Mouse (Mus musculus) limb, embryonic 12.5 days (tissue): ENCODE measurements around the gene Rbm12. TPM values are rescaled to one million over a fixed set of nuclear protein-coding genes. Genes with fewer than 3 reads are reported as not detected.

ENCODE experiments used
- ATAC-seq: fragments of 200-750 bp; cut with Nextera tagmentation; 2 replicates; pipeline ENCODE4 v1.8.0; 2017; ENCODE audit warnings: low read depth, moderate TSS enrichment; ENCODE audit not compliant: insufficient number of reproducible peaks, insufficient read depth, low FRiP score, low TSS enrichment
- H3K27ac ChIP-seq: fragments of 300-500 bp; sonication (generic); 2 replicates; pipeline ENCODE4 v1.5.1; 2016; ENCODE audit warnings: mild to moderate bottlenecking, moderate library complexity
- H3K27me3 ChIP-seq: fragments of 300-500 bp; sonication (generic); 2 replicates; pipeline ENCODE4 v1.6.1; 2016; ENCODE audit warnings: mild to moderate bottlenecking, moderate library complexity
- H3K36me3 ChIP-seq: fragments of 300-500 bp; sonication (generic); 2 replicates; pipeline ENCODE4 v1.6.1; 2016; ENCODE audit warnings: mild to moderate bottlenecking, moderate library complexity
- H3K4me1 ChIP-seq: fragments of 300-500 bp; sonication (generic); replicated peaks from 2 replicates; pipeline ENCODE4 v1.6.1; 2016
- H3K4me2 ChIP-seq: fragments of 300-500 bp; sonication (generic); 2 replicates; pipeline ENCODE4 v1.6.1; 2016; ENCODE audit warnings: mild to moderate bottlenecking, moderate library complexity
- H3K4me3 ChIP-seq: fragments of 300-500 bp; sonication (generic); replicated peaks from 2 replicates; pipeline ENCODE4 v1.5.1; 2016; ENCODE audit warnings: mild to moderate bottlenecking
- H3K9ac ChIP-seq: fragments of 300-500 bp; sonication (generic); replicated peaks from 2 replicates; pipeline ENCODE4 v1.6.1; 2016; ENCODE audit warnings: mild to moderate bottlenecking, moderate library complexity
- H3K9me3 ChIP-seq: fragments of 300-500 bp; sonication (generic); 2 replicates; pipeline ENCODE4 v1.6.1; 2016; ENCODE audit warnings: mild to moderate bottlenecking, moderate library complexity
- WGBS: fragments of 180-500 bp; shearing (Covaris S2); methylation state at CpG from one replicate; pipeline ENCODE4 v1.1.7; 2016; 5-methylcytosine and 5-hydroxymethylcytosine counted together
- polyA plus RNA-seq: library from polyadenylated mRNA; unstranded; fragments of >200 nt; fragmentation: Nextera tagmentation; extraction: Ambion mirVana; gene quantifications from 2 replicates; pipeline ENCODE4 v1.2.1, GENCODE M21; 2016

Gene Rbm12
- polyA plus RNA-seq, result 38.0 and 51.8 TPM in 2 replicates

DNA sequence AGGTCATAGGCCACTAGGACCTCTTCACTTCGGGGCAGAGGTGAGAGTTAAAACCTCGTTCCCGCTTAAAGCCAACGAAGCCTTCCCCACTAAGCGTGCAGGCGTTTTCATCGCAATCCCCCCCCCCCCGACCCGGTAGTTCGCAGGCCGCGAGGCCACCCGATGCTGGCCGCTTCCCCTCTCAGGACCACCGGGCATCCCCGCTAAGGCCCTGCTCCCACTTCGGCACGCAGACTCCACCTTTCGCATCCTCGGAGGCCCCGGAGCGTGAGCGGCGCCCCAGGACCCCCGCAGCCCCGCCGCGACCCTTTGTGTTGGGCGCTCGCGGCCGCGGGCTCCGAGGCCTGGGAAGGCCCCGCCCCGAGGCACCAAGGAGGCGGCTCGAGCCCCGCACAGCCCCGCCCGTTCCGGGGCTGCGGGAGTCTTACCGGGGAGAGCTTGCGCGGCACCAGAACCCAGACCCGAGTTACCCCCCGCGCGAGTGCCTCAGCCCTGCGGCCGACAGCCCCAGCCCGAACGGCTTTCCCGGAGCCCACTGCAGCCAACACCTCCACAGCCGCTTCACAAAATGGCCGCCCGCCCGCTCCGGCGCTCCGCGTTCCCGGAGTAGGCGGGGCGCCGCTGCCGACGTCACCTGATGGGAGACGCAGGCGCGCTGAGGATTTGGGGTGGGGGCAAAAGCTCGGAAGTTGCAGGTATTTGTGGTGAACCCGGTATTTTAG, at the start of gene Rbm12, which contains the start of gene Cpne1:
Gene Rbm12, minus strand, starts transcription at position 621 of the 722 bp plus-strand sequence.
Gene Cpne1, minus strand, starts transcription at position 608 of the 722 bp plus-strand sequence.
- H3K27ac ChIP-seq, result peak within 1 kb of the TSS; percentile 94
- peaks cover 13% of the 10 kb centered on the region for H3K4me1 ChIP-seq
- under 1% methylated on average over 64 of the region's 74 CpGs for WGBS
- peak within 1 kb of the TSS; percentile 98 for H3K9ac ChIP-seq
- H3K9me3 ChIP-seq, result no peaks in the 10 kb centered on the region
- no peaks in the 10 kb centered on the region for H3K27me3 ChIP-seq
- H3K4me3 ChIP-seq, result peak within 1 kb of the TSS; percentile 94
- H3K4me2 ChIP-seq, result peak within 1 kb of the TSS; percentile 66
- no peaks in the 10 kb centered on the region; the same call in 1 of the 2 replicates for H3K36me3 ChIP-seq
- peak; percentile 83 for ATAC-seq

- Histone ChIP-seq H3K36me3 (peaks cover 77% of the 10 kb centered on the region), H3K4me1 (no peaks in the 10 kb centered on the region), H3K4me2 (no peak overlapping the region), H3K4me3 (no peak overlapping the region), H3K9me3 (no peaks in the 10 kb centered on the region), H3K27me3 (no peaks in the 10 kb centered on the region), H3K27ac (no peak overlapping the region), H3K9ac (no peak overlapping the region)
- ATAC-seq, result no peak
Observed at GRCm38 (mm10) chr2:156151538-156151937, 39.8 kb upstream of the Rbm12 start.

- no peak overlapping the region for H3K27ac ChIP-seq
- ATAC-seq, result no peak
- H3K4me3 ChIP-seq, result no peak overlapping the region
- no peaks in the 10 kb centered on the region for H3K27me3 ChIP-seq
- peaks cover 5% of the 10 kb centered on the region for H3K4me1 ChIP-seq
- peaks cover 50% of the 10 kb centered on the region for H3K36me3 ChIP-seq
- 95% methylated on average over 3 of the region's 3 CpGs for WGBS
- H3K9ac ChIP-seq, result no peak overlapping the region
- no peak overlapping the region for H3K4me2 ChIP-seq
- H3K9me3 ChIP-seq, result no peaks in the 10 kb centered on the region
Observed at GRCm38 (mm10) chr2:156147316-156147915, 35.6 kb upstream of the Rbm12 start.

- Histone ChIP-seq H3K4me1 (peaks cover 5% of the 10 kb centered on the region), H3K27ac (no peak overlapping the region), H3K27me3 (no peaks in the 10 kb centered on the region), H3K9ac (no peak overlapping the region), H3K4me3 (no peak overlapping the region), H3K36me3 (peaks cover 53% of the 10 kb centered on the region), H3K9me3 (no peaks in the 10 kb centered on the region), H3K4me2 (no peak overlapping the region)
- 83% methylated on average over 5 of the region's 5 CpGs for WGBS
- no peak for ATAC-seq
Observed at GRCm38 (mm10) chr2:156146272-156146989, 34.7 kb upstream of the Rbm12 start.

DNA sequence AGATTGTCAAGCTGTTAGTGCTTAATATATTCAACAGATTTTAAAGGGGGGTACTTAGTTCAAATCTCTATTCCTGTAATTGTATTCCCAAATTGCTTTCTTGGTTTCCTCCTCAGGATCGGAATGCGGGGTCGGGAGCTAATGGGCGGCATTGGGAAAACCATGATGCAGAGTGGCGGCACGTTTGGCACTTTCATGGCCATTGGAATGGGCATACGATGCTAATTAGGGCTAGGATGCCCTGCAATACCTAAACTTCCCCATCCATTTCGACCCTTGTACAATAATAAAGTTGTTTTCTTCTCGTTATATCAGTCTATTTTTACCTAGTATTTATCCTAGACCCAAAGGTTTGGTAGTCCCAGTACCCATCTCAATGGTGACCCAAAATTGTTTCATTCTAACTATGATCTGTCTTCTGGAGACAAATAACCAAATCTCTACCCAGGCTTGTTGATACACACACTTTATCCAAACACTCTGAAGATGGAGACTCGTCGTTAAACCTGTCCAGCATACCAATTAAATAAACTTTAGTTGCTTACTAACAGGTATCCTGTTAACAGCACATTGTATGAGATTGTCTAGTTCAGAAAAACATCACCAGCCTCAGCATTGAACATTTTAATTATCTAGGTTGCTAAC, 33.8 kb upstream of the Rbm12 start:
- Histone ChIP-seq H3K36me3 (peaks cover 48% of the 10 kb centered on the region), H3K27ac (no peak overlapping the region)

DNA sequence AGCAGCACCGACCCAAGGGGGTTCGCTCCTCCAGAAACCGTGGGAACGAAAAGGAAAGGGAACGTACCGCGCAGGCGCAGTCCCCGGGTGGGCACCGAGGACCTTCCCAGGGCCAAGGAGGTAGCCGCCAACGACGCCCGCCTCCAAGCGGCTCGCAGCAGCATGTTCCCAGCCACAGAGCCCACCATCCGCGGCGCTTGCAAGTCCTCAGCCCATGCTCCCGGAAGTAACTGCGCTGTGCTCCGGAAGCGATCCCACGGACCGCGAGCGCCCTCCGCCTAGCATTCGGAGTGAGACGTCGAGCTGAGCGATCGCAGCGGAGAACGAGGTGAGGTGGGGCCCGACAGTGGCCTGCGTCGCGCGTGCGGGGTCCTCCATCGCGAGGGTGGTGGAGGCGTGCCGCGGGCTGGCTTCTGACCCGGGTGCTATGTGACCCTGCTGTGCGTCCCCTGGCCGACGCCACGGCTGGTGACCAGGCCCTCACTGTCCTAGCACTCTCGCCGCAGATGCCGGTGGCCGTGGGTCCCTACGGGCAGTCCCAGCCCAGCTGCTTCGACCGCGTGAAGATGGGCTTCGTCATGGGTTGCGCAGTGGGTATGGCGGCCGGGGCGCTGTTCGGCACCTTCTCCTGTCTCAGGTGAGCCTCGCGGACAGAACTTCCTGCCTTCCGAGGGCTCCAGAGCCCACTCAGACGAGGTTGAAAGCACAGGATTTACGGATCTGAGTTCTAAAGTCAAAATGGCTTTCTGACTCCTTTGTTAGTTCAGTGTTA, 32.4 kb upstream of the Rbm12 start, which contains the start of the genes Romo1 and Nfs1:
Gene Romo1, plus strand, starts transcription at position 87 of the 772 bp plus-strand sequence.
Gene Nfs1, minus strand, starts transcription at position 234 of the 772 bp plus-strand sequence.
- Histone ChIP-seq H3K36me3 (peaks cover 34% of the 10 kb centered on the region), H3K4me2 (peak within 1 kb of the TSS; percentile 65), H3K27ac (peak within 1 kb of the TSS; percentile 95), H3K27me3 (no peaks in the 10 kb centered on the region), H3K4me1 (peaks cover 5% of the 10 kb centered on the region), H3K4me3 (peak within 1 kb of the TSS; percentile 81), H3K9me3 (no peaks in the 10 kb centered on the region), H3K9ac (peak within 1 kb of the TSS; percentile 85)
- WGBS, result under 1% methylated on average over 69 of the region's 70 CpGs
- peak; percentile 99 for ATAC-seq

More for the DNA sequence above, 33.8 kb upstream of the Rbm12 start:
- H3K9me3 ChIP-seq, result no peaks in the 10 kb centered on the region
- H3K4me3 ChIP-seq, result no peak overlapping the region
- no peaks in the 10 kb centered on the region for H3K27me3 ChIP-seq
- no peak overlapping the region for H3K9ac ChIP-seq
- peak overlapping the region; percentile 65 for H3K4me2 ChIP-seq
- no peak for ATAC-seq
- 61% methylated on average over 11 of the region's 11 CpGs for WGBS
- peaks cover 5% of the 10 kb centered on the region for H3K4me1 ChIP-seq

GRCm38 (mm10) chr2:156143367-156143766, 31.6 kb upstream of the Rbm12 start:
- H3K9ac ChIP-seq, result peak overlapping the region; percentile 85
- no peak for ATAC-seq
- peak overlapping the region; percentile 81 for H3K4me3 ChIP-seq
- peaks cover 29% of the 10 kb centered on the region for H3K36me3 ChIP-seq
- H3K27me3 ChIP-seq, result no peaks in the 10 kb centered on the region
- H3K9me3 ChIP-seq, result no peaks in the 10 kb centered on the region
- peaks cover 5% of the 10 kb centered on the region for H3K4me1 ChIP-seq
- WGBS, result 2% methylated on average over 16 of the region's 16 CpGs
- H3K4me2 ChIP-seq, result peak overlapping the region; percentile 65
- peak overlapping the region; percentile 95 for H3K27ac ChIP-seq

DNA sequence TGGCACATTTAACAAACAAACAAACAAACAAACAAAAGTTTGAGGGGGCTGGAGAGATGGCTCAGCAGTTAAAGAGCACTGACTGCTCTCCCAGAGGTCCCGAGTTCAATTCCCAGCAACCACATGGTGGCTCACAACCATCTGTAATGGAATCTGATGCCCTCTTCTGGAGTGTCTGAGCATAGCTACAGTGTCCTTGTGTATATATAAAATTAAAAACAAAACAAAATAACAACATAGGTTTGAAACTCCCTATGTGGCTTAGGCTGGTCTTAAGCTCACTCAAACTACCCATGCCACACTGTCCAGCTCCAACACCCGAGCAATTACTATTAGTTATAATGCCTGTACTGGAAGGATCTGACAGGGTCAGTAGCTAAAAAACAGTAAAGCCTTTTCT, 31.0 kb upstream of the Rbm12 start:
- ATAC-seq, result no peak
- peaks cover 24% of the 10 kb centered on the region for H3K36me3 ChIP-seq
- no peaks in the 10 kb centered on the region for H3K9me3 ChIP-seq
- H3K9ac ChIP-seq, result peak overlapping the region; percentile 85; the same call in 1 of the 2 replicates
- peak overlapping the region; percentile 95; the same call in 1 of the 2 replicates for H3K27ac ChIP-seq
- peak overlapping the region; percentile 65 for H3K4me2 ChIP-seq
- peaks cover 5% of the 10 kb centered on the region for H3K4me1 ChIP-seq
- WGBS, result 74% methylated on average over 2 of the region's 2 CpGs
- H3K27me3 ChIP-seq, result no peaks in the 10 kb centered on the region
- H3K4me3 ChIP-seq, result peak overlapping the region; percentile 81

- 86% methylated on average over 6 of the region's 6 CpGs for WGBS
- H3K9me3 ChIP-seq, result no peaks in the 10 kb centered on the region
- H3K4me2 ChIP-seq, result no peak overlapping the region
- no peaks in the 10 kb centered on the region for H3K4me1 ChIP-seq
- peaks cover 17% of the 10 kb centered on the region; the same call in 1 of the 2 replicates for H3K36me3 ChIP-seq
- ATAC-seq, result no peak
- no peak overlapping the region for H3K4me3 ChIP-seq
- H3K27me3 ChIP-seq, result no peaks in the 10 kb centered on the region
- H3K27ac ChIP-seq, result no peak overlapping the region
- no peak overlapping the region for H3K9ac ChIP-seq
Observed at GRCm38 (mm10) chr2:156135695-156136094, 23.9 kb upstream of the Rbm12 start.

DNA sequence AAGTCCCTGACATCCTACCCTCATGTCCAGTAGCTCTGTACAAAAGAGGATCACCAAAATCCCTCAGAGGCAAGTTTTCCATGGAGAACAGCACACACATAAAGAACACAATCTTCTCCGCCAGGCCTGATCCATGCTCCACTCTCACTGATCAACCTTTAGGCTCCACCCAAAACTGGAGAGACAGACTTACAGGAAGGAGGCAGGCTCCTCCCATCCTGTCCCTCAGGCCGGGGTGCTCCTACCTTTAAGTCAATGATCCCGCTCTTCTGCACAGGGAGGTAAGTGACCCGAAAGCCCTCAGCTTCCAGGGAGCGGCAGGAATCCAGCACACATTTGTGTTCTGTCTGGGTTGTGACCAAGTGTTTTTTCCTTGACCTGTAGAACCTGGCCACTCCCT, 22.4 kb upstream of the Rbm12 start:
- WGBS, result 88% methylated on average over 5 of the region's 5 CpGs
- H3K27me3 ChIP-seq, result no peaks in the 10 kb centered on the region

More for the DNA sequence above, 22.4 kb upstream of the Rbm12 start:
- no peaks in the 10 kb centered on the region for H3K4me1 ChIP-seq
- H3K9me3 ChIP-seq, result no peaks in the 10 kb centered on the region
- no peak overlapping the region for H3K4me2 ChIP-seq
- peaks cover 17% of the 10 kb centered on the region; the same call in 1 of the 2 replicates for H3K36me3 ChIP-seq
- H3K27ac ChIP-seq, result no peak overlapping the region
- no peak overlapping the region for H3K4me3 ChIP-seq
- no peak for ATAC-seq
- H3K9ac ChIP-seq, result no peak overlapping the region
